Mouse (Mus musculus) adipocyte (in vitro differentiated cells): ENCODE measurements around the gene Ppp1r1a.

Experiments
- DNase-seq: peaks from one replicate; pipeline ENCODE4 v3.0.0-alpha.2; 2016; ENCODE audit warnings: low spot score

Gene Ppp1r1a

GRCm38 (mm10) chr15:103514914-103515313 lies 22.9 kb downstream of the Ppp1r1a start:
- DNase-seq, result peak; percentile 67

GRCm38 (mm10) chr15:103514119-103514518 lies 23.7 kb downstream of the Ppp1r1a start:
- DNase-seq, result no peak

GRCm38 (mm10) chr15:103513621-103514031 lies 24.2 kb downstream of the Ppp1r1a start:
- DNase-seq, result no peak

- no peak for DNase-seq
Measured at GRCm38 (mm10) chr15:103511652-103512051, 26.2 kb downstream of the Ppp1r1a start.

- DNase-seq, result no peak
Measured at GRCm38 (mm10) chr15:103509317-103509716, 28.5 kb downstream of the Ppp1r1a start.

- DNase-seq, result no peak
Measured at GRCm38 (mm10) chr15:103503660-103504059, 34.1 kb downstream of the Ppp1r1a start.

GRCm38 (mm10) chr15:103503251-103503600 lies 34.6 kb downstream of the Ppp1r1a start:
- DNase-seq, result no peak

- no peak for DNase-seq
Measured at GRCm38 (mm10) chr15:103502435-103503250, 35.2 kb downstream of the Ppp1r1a start, which contains the start of gene Pde1b. Gene Pde1b (plus strand): TSS chr15:103503034.

GRCm38 (mm10) chr15:103501186-103501585 lies 36.6 kb downstream of the Ppp1r1a start:
- DNase-seq, result peak; percentile 45

GRCm38 (mm10) chr15:103500723-103501122 lies 37.1 kb downstream of the Ppp1r1a start:
- no peak for DNase-seq

- no peak for DNase-seq
Measured at GRCm38 (mm10) chr15:103498157-103498556, 39.6 kb downstream of the Ppp1r1a start.

GRCm38 (mm10) chr15:103496204-103497140 lies 41.3 kb downstream of the Ppp1r1a start:
- DNase-seq, result peak; percentile 34

GRCm38 (mm10) chr15:103488336-103488735 lies 49.5 kb downstream of the Ppp1r1a start:
- DNase-seq, result no peak

- no peak for DNase-seq
Measured at GRCm38 (mm10) chr15:103486658-103487057, 51.1 kb downstream of the Ppp1r1a start.

GRCm38 (mm10) chr15:103485106-103485505 lies 52.7 kb downstream of the Ppp1r1a start:
- DNase-seq, result no peak

GRCm38 (mm10) chr15:103484490-103484889 lies 53.3 kb downstream of the Ppp1r1a start:
- DNase-seq, result no peak

- peak; percentile 26 for DNase-seq
Measured at GRCm38 (mm10) chr15:103482488-103482887, 55.3 kb downstream of the Ppp1r1a start.
